Mouse (Mus musculus) ES-E14 (cell line): ENCODE measurements at regions not wholly inside any gene's neighbourhood (a gene's known extent, or its start where the extent isn't known, plus 50 kb on each side); places are given as distances from the start of the nearest gene placed in this dataset.

Experiments used
- CHD2 ChIP-seq: IDR thresholded peaks from 2 replicates; pipeline ENCODE4 v1.6.1; 2014; ENCODE audit warnings: mild to moderate bottlenecking, low read depth, low read length, inconsistent platforms
- HCFC1 ChIP-seq: IDR thresholded peaks from 2 replicates; pipeline ENCODE4 v1.6.1; 2012; ENCODE audit warnings: low read length, inconsistent platforms, borderline replicate concordance; ENCODE audit not compliant: insufficient read depth
- MAFK ChIP-seq: IDR thresholded peaks from 2 replicates; pipeline ENCODE4 v1.6.1; 2014; ENCODE audit warnings: mild to moderate bottlenecking, low read depth, low read length, inconsistent platforms; ENCODE audit not compliant: insufficient read depth
- ZC3H11A ChIP-seq: IDR thresholded peaks from 2 replicates; pipeline ENCODE4 v1.6.1; 2012; ENCODE audit warnings: low read depth, mild to moderate bottlenecking, inconsistent platforms, low read length, borderline replicate concordance
- ZNF384 ChIP-seq: IDR thresholded peaks from 2 replicates; pipeline ENCODE4 v1.6.1; 2012; ENCODE audit warnings: low read depth, low read length, inconsistent platforms

GRCm38 (mm10) chr3:34231593-34232328 lies 150.6 kb upstream of the Dnajc19 start:
- TF ChIP-seq MAFK (no peak), CHD2 (no peak), ZC3H11A (no peak), ZNF384 (no peak), HCFC1 (no peak)
